Mouse (Mus musculus) liver, adult 2 months (tissue): ENCODE measurements around the gene Fars2. TPM values are rescaled to one million over a fixed set of nuclear protein-coding genes. Genes with fewer than 3 reads are reported as not detected.

Experiments
- DNase-seq: peaks from one replicate; pipeline ENCODE4 v3.0.0-alpha.2; 2011; ENCODE audit warnings: low read depth, low spot score; ENCODE audit errors: extremely low read depth
- H3K27ac ChIP-seq: fragments of 200-500 bp; replicated peaks from 2 replicates; pipeline ENCODE4 v1.5.1; 2012; ENCODE audit warnings: low read depth, mild to moderate bottlenecking, control low read depth, inconsistent platforms, low read length; ENCODE audit not compliant: insufficient read depth
- H3K27me3 ChIP-seq: fragments of 200-500 bp; 2 replicates; pipeline ENCODE4 v1.6.1; 2012; ENCODE audit warnings: mild to moderate bottlenecking, moderate library complexity, low read length, inconsistent platforms; ENCODE audit not compliant: control insufficient read depth, insufficient read depth
- H3K36me3 ChIP-seq: fragments of 200-500 bp; 2 replicates; pipeline ENCODE4 v1.6.1; 2012; ENCODE audit warnings: low read length, inconsistent platforms; ENCODE audit not compliant: control insufficient read depth, insufficient read depth
- H3K4me1 ChIP-seq: fragments of 200-500 bp; 2 replicates; pipeline ENCODE4 v1.6.1; 2011; ENCODE audit warnings: low read length; ENCODE audit not compliant: control insufficient read depth, insufficient read depth
- H3K4me3 ChIP-seq: fragments of 200-500 bp; 2 replicates; pipeline ENCODE4 v1.5.1; 2011; ENCODE audit warnings: low read depth, mild to moderate bottlenecking, control low read depth, low read length, moderate library complexity; ENCODE audit not compliant: insufficient read depth
- H3K79me2 ChIP-seq: fragments of 200-500 bp; 2 replicates; pipeline ENCODE4 v1.6.1; 2012; ENCODE audit warnings: inconsistent platforms, mild to moderate bottlenecking, low read length, moderate library complexity; ENCODE audit not compliant: control insufficient read depth, insufficient read depth
- H3K9ac ChIP-seq: fragments of 200-500 bp; 2 replicates; pipeline ENCODE4 v1.6.1; 2012; ENCODE audit warnings: low read depth, mild to moderate bottlenecking, control low read depth, inconsistent platforms, low read length
- CTCF ChIP-seq: fragments of 200-500 bp; IDR thresholded peaks from 2 replicates; pipeline ENCODE4 v1.5.1; 2011; ENCODE audit warnings: low read depth, low read length, control low read depth
- POLR2A ChIP-seq: fragments of 200-500 bp; IDR thresholded peaks from 2 replicates; pipeline ENCODE4 v1.6.1; 2011; ENCODE audit warnings: low read length, control low read depth; ENCODE audit not compliant: insufficient read depth; ENCODE audit errors: extremely low read depth
- WGBS: fragments of 180-500 bp; shearing (Covaris S2); methylation state at CpG from one replicate; pipeline ENCODE4 v1.1.7; 2018; 5-methylcytosine and 5-hydroxymethylcytosine counted together
- polyA plus RNA-seq: library from polyadenylated mRNA; depleted of rRNA; stranded (reverse); fragments of >200 nt; gene quantifications from 2 replicates; pipeline ENCODE4 v1.2.3, GENCODE M21; 2012
- total RNA-seq: library from RNA; depleted of rRNA; stranded (reverse); fragments of >200 nt; gene quantifications from 2 replicates; pipeline ENCODE4 v1.2.3, GENCODE M21; 2014

Gene Fars2
- total and polyA plus RNA-seq, 2 experiments: 47.1 to 58.4 TPM

DNA sequence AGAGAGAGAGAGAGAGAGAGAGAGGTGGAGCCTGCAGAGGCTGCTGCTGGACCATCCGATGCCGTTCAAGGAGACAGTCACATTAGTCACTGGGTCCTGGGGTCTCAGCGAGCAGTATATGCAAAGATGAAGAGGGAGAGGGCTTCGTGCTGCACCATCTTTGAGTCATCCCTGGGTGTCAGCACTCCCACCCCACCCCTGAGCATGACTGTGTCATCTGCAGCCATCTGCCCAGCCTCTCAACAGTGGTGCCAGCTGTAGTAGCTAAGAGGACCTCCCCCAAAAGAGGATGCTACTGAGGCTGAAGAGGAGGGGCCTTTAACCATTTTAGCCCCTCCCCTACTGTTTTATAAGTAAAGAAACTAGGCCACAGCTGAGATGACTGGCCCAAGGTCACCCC lies 459.6 kb downstream of the Fars2 start:
- Histone ChIP-seq H3K4me1 (peaks cover 10% of the 10 kb centered on the region; the same call in 1 of the 2 replicates), H3K9ac (no peak overlapping the region), H3K4me3 (no peak overlapping the region), H3K79me2 (no peaks in the 10 kb centered on the region), H3K27me3 (no peaks in the 10 kb centered on the region), H3K36me3 (no peaks in the 10 kb centered on the region), H3K27ac (no peak overlapping the region)
- DNase-seq: no peak
- TF ChIP-seq CTCF (no peak), POLR2A (no peak)
- WGBS: 85% methylated on average over 4 of the region's 4 CpGs

DNA sequence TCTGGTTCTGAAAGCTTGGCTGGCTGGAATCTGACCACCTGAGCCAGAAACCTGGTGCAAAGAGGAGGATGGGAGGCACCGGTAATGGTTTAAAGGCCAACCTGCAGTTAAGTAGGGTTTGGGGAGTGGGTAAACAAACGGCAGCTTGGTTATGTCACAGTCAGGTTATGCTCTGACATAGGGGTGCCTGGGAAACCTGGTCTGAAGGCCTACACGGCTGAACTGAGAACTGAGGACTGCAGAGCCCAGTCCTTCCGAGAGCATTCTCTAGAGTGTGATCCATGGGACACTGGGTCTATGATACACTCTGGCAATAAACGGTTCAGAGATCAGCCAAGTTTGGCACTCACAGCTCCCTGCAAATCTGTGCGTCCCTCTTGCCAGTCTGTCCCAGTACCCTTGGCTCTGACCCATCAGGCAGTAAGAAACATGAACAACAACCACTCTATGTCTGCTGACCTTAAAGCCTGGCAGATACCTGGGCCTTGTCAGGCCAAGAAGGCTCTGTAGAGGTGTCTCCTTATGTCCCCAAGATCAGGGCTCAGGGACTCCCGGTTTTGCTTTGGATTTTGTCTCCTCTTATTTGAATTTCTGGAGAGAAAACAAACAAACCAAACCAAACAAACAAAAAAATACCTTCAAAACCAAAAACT lies 460.8 kb downstream of the Fars2 start:
- peak overlapping the region; percentile 82 for H3K9ac ChIP-seq
- peak; percentile 97 for DNase-seq

DNA sequence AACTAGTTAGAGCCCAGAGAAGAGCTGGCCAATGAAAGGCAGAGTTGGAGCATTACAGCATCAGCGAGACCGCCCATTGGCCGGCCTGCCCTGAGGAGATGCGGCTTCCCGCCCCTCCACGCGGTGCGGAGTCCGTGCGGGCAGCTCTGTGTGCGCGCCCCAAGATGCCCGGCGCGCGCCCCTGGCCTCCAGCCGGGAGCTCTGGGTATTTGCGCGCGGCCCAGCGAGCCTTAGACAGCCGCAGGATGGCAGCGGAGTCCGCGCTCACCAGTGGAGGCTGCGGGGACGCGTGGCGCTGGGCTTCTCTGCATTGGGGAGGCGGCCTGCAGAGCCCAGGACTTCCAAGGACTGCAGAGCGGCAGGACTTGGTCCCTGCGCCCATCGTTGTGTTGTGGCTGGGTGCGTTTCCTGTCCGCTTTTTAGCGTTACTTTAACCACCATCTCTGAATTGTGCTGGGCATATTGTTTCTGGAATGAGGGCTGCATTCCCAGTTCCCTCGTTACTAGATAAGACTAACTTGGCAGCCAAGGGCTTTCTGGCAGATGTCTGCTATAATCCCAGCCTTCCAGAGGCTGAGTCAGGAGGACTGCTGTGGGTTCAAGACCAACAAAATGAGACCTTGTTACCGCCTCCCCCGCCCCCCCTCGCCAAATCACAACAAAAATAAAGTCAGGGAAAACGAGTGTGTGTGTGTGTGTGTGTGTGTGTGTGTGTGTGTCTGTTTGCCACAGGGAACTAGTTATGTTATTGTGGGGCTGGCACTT lies 461.5 kb downstream of the Fars2 start:
- H3K4me3 ChIP-seq: peak overlapping the region; percentile 70
- peak overlapping the region; percentile 79 for H3K9ac ChIP-seq
- no peaks in the 10 kb centered on the region for H3K79me2 ChIP-seq
- DNase-seq: peak; percentile 86
- TF ChIP-seq POLR2A: peak; percentile 69; the same call in 1 of the 2 replicates
- peak; percentile 72 for TF ChIP-seq CTCF
- H3K27ac ChIP-seq: peak overlapping the region; percentile 86
- 3% methylated on average over 41 of the region's 41 CpGs for WGBS
- no peaks in the 10 kb centered on the region for H3K36me3 ChIP-seq
- peaks cover 18% of the 10 kb centered on the region for H3K4me1 ChIP-seq
- no peaks in the 10 kb centered on the region for H3K27me3 ChIP-seq

More for the DNA sequence above, 460.8 kb downstream of the Fars2 start:
- no peak for TF ChIP-seq CTCF
- no peak for TF ChIP-seq POLR2A
- Histone ChIP-seq H3K36me3 (no peaks in the 10 kb centered on the region), H3K4me3 (peak overlapping the region; percentile 30), H3K27ac (peak overlapping the region; percentile 96), H3K4me1 (peaks cover 12% of the 10 kb centered on the region), H3K27me3 (no peaks in the 10 kb centered on the region), H3K79me2 (no peaks in the 10 kb centered on the region)
- 10% methylated on average over 7 of the region's 7 CpGs for WGBS

DNA sequence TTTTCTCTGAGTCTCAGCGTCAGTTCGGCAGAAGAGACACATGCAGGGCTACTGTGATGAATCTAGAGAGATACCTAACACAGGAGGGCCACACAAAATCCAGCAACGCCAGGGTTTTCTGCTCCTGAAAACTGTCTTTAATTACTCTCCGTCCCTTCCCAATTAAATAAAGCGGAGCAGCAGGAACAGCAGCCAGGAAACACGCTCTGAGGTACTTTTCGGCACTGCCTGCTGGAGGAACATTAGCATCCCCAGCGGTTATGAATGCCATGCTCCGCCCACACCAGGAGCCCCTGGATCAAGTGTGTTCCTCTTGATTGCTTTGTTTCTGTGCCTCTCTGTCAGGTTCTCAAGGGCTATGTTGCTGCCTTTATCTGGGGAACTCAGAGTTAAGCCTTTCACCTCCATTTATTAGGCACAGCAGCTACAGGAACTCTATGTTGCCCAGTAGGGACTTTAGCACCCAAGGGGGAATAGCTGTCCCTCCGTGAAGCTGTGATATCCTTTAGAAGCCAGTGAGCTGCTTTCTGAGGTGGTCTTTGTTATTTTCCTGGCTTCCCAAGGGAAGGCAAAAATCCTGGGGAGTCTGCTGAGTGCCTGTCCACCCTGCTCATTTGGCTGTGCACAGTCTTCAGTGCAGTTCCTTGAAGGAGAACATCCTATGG lies 465.3 kb downstream of the Fars2 start:
- 80% methylated on average over 10 of the region's 10 CpGs for WGBS

DNA sequence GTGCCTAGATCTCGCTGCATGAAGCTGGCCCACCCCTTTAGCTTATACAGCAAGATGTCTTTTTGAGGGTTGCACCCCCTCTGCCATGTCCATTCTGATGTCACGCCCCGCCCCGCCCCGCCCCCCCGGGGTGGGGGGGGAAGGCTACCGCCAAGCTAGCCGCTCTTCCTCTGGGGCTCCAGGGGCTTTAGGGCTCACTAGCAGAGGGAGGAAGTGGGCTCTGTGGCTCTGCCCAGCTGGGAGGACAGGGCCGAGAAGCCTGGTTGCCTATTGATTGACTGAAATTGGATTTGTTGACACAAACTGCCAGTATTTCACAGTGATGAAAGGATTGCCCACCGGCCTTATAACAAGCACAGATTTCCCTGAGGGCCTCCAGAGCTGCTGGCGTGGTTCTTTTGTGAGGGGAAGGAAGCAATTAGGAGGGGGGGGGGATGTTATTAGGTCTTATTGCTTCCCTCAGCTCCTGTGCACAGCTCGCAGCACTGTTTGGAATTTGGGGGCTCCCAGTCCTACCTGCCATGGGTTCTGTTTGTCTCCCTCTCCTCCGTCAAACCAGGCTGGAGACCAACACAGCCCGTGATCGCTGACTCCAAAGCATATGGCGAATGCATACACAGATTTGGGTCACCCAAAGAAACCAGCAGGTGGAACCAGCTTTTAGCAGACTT lies 466.4 kb downstream of the Fars2 start:
- 26% methylated on average over 16 of the region's 16 CpGs for WGBS
- Histone ChIP-seq H3K36me3 (no peaks in the 10 kb centered on the region), H3K4me3 (peak overlapping the region; percentile 8; the same call in 1 of the 2 replicates), H3K27me3 (no peaks in the 10 kb centered on the region), H3K79me2 (no peaks in the 10 kb centered on the region), H3K9ac (no peak overlapping the region; the same call in 1 of the 2 replicates), H3K4me1 (peaks cover 13% of the 10 kb centered on the region), H3K27ac (no peak overlapping the region)
- no peak for DNase-seq
- no peak for TF ChIP-seq POLR2A
- no peak for TF ChIP-seq CTCF

More for the DNA sequence above, 465.3 kb downstream of the Fars2 start:
- no peak for DNase-seq
- no peaks in the 10 kb centered on the region for H3K36me3 ChIP-seq
- no peak overlapping the region for H3K4me3 ChIP-seq
- H3K9ac ChIP-seq: no peak overlapping the region
- H3K27me3 ChIP-seq: no peaks in the 10 kb centered on the region
- H3K79me2 ChIP-seq: no peaks in the 10 kb centered on the region
- H3K27ac ChIP-seq: no peak overlapping the region
- TF ChIP-seq CTCF: no peak
- no peak for TF ChIP-seq POLR2A
- peaks cover 13% of the 10 kb centered on the region for H3K4me1 ChIP-seq
